Mouse (Mus musculus) brain, embryonic 14.5 days (tissue): ENCODE measurements at regions not wholly inside any gene's neighbourhood (a gene's known extent, or its start where the extent isn't known, plus 50 kb on each side); places are given as distances from the start of the nearest gene placed in this dataset.

ENCODE experiments used
- CTCF ChIP-seq: fragments of 200-500 bp; IDR thresholded peaks from 2 replicates; pipeline ENCODE4 v1.5.1; 2012; ENCODE audit warnings: inconsistent platforms, mild to moderate bottlenecking, moderate library complexity, borderline replicate concordance; ENCODE audit not compliant: insufficient read depth, insufficient read length; ENCODE audit errors: extremely low read depth
- POLR2A ChIP-seq: fragments of 200-500 bp; IDR thresholded peaks from 2 replicates; pipeline ENCODE4 v1.6.1; 2012; ENCODE audit warnings: mild to moderate bottlenecking, inconsistent platforms, borderline replicate concordance; ENCODE audit not compliant: poor library complexity, insufficient read depth, insufficient read length, severe bottlenecking; ENCODE audit errors: extremely low read depth

DNA sequence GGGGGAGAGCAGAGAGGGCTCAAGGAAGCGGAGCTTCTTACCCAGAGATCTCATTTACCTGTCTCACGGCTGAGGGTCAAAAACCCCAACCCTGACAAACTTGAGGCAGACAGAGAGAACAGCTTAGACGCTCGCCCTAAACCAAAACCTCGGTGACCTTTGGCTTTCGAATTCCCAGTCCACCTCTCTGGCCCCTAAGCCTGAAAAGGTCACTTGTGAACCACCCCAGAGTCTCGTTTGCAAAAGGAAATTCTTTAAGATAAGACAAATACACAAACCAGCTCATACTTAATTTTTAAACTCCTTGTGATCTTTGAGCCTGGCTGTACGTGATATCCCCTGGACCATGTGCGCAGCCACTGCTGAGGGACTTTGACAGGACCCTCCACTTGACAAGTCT, 250.2 kb upstream of the Dio3 start:
- no peak for TF ChIP-seq CTCF
- TF ChIP-seq POLR2A, result no peak
